Mouse (Mus musculus): ENCODE results near the gene Ptgfrn. TPM values are rescaled to one million over a fixed set of nuclear protein-coding genes. Genes with fewer than 3 reads are reported as not detected.

Gene Ptgfrn
- polyA plus RNA-seq, 1 experiment from 2014 or later: 10.0 TPM

- H3K4me3 ChIP-seq (ENCODE audit: control insufficient read depth in 1 of 2, insufficient read depth in 1 of 2, low read depth in 1 of 2, low read length in 2 of 2): no peak overlapping the region
- peaks cover 34% of the 10 kb centered on the region for H3K36me3 ChIP-seq (ENCODE audit: control insufficient read depth, insufficient read depth, low read length)
- H3K4me2 ChIP-seq (ENCODE audit: low read length): no peak overlapping the region
- H3K9me3 ChIP-seq (ENCODE audit: control insufficient read depth, low read length): no peaks in the 10 kb centered on the region
- peaks cover 25 to 47% of the 10 kb centered on the region in 2 experiments for H3K4me1 ChIP-seq (ENCODE audit: control insufficient read depth in 2 of 2, insufficient read depth in 2 of 2, low read length in 2 of 2)
- no peak overlapping the region for H3K9ac ChIP-seq (ENCODE audit: low read length)
- 63% methylated on average over 1 of the region's 1 CpGs for WGBS
- 0 out of 4 replicates have a peak overlapping the region, but pooled peaks of 1 of the 2 experiments have one; percentile 31 for H3K27ac ChIP-seq (replicated peaks in 1 of 2; ENCODE audit: control insufficient read depth in 1 of 2, insufficient read depth in 1 of 2, low read depth in 2 of 2, low read length in 2 of 2)
- no peaks in the 10 kb centered on the region for H3K27me3 ChIP-seq (ENCODE audit: control insufficient read depth, insufficient read depth, low read length)
- ATAC-seq (ENCODE audit: insufficient number of reproducible peaks, insufficient read depth, low FRiP score, low read depth): no peak
These were observed 31.7 kb downstream of the Ptgfrn start for GRCm38 (mm10) chr3:101078344-101078743.

- Histone ChIP-seq H3K27me3 (ENCODE audit: control insufficient read depth, insufficient read depth, low read length) (no peaks in the 10 kb centered on the region), H3K4me2 (ENCODE audit: low read length) (no peak overlapping the region), H3K36me3 (ENCODE audit: control insufficient read depth, insufficient read depth, low read length) (peaks cover 39% of the 10 kb centered on the region), H3K9ac (ENCODE audit: low read length) (no peak overlapping the region), H3K27ac (replicated peaks in 1 of 2; ENCODE audit: control insufficient read depth in 1 of 2, insufficient read depth in 1 of 2, low read depth in 2 of 2, low read length in 2 of 2) (peak overlapping the region in 1 of 2 experiments; percentile 31; a peak in 1 of 4 replicates), H3K4me1 (ENCODE audit: control insufficient read depth in 2 of 2, insufficient read depth in 2 of 2, low read length in 2 of 2) (peaks cover 30 to 53% of the 10 kb centered on the region in 2 experiments), H3K9me3 (ENCODE audit: control insufficient read depth, low read length) (no peaks in the 10 kb centered on the region), H3K4me3 (ENCODE audit: control insufficient read depth in 1 of 2, insufficient read depth in 1 of 2, low read depth in 1 of 2, low read length in 2 of 2) (no peak overlapping the region)
- no peak for ATAC-seq (ENCODE audit: insufficient number of reproducible peaks, insufficient read depth, low FRiP score, low read depth)
- WGBS: 76% methylated on average over 6 of the region's 6 CpGs
These were observed 32.4 kb downstream of the Ptgfrn start for GRCm38 (mm10) chr3:101077710-101078100.

GRCm38 (mm10) chr3:101076966-101077709 lies 32.9 kb downstream of the Ptgfrn start:
- no peaks in the 10 kb centered on the region for H3K9me3 ChIP-seq (ENCODE audit: control insufficient read depth, low read length)
- peaks cover 35 to 57% of the 10 kb centered on the region in 2 experiments for H3K4me1 ChIP-seq (ENCODE audit: control insufficient read depth in 2 of 2, insufficient read depth in 2 of 2, low read length in 2 of 2)
- no peak overlapping the region for H3K9ac ChIP-seq (ENCODE audit: low read length)
- H3K36me3 ChIP-seq (ENCODE audit: control insufficient read depth, insufficient read depth, low read length): peaks cover 43% of the 10 kb centered on the region
- H3K4me2 ChIP-seq (ENCODE audit: low read length): no peak overlapping the region
- 95% methylated on average over 25 of the region's 25 CpGs for WGBS
- ATAC-seq (ENCODE audit: insufficient number of reproducible peaks, insufficient read depth, low FRiP score, low read depth): no peak
- H3K4me3 ChIP-seq (ENCODE audit: control insufficient read depth in 1 of 2, insufficient read depth in 1 of 2, low read depth in 1 of 2, low read length in 2 of 2): no peak overlapping the region
- no peak overlapping the region for H3K27ac ChIP-seq (replicated peaks in 1 of 2; ENCODE audit: control insufficient read depth in 1 of 2, insufficient read depth in 1 of 2, low read depth in 2 of 2, low read length in 2 of 2)
- H3K27me3 ChIP-seq (ENCODE audit: control insufficient read depth, insufficient read depth, low read length): no peaks in the 10 kb centered on the region

GRCm38 (mm10) chr3:101075866-101076265 lies 34.2 kb downstream of the Ptgfrn start:
- peaks cover 40 to 59% of the 10 kb centered on the region in 2 experiments for H3K4me1 ChIP-seq (ENCODE audit: control insufficient read depth in 2 of 2, insufficient read depth in 2 of 2, low read length in 2 of 2)

GRCm38 (mm10) chr3:101073384-101073783 lies 36.7 kb downstream of the Ptgfrn start:
- Histone ChIP-seq H3K9ac (ENCODE audit: low read length) (no peak overlapping the region), H3K4me1 (ENCODE audit: control insufficient read depth in 2 of 2, insufficient read depth in 2 of 2, low read length in 2 of 2) (peaks cover 52 to 79% of the 10 kb centered on the region in 2 experiments), H3K4me3 (ENCODE audit: control insufficient read depth in 1 of 2, insufficient read depth in 1 of 2, low read depth in 1 of 2, low read length in 2 of 2) (no peak overlapping the region), H3K27me3 (ENCODE audit: control insufficient read depth, insufficient read depth, low read length) (no peaks in the 10 kb centered on the region), H3K9me3 (ENCODE audit: control insufficient read depth, low read length) (no peaks in the 10 kb centered on the region), H3K27ac (replicated peaks in 1 of 2; ENCODE audit: control insufficient read depth in 1 of 2, insufficient read depth in 1 of 2, low read depth in 2 of 2, low read length in 2 of 2) (no peak overlapping the region), H3K4me2 (ENCODE audit: low read length) (no peak overlapping the region), H3K36me3 (ENCODE audit: control insufficient read depth, insufficient read depth, low read length) (peaks cover 30% of the 10 kb centered on the region)
- no peak for ATAC-seq (ENCODE audit: insufficient number of reproducible peaks, insufficient read depth, low FRiP score, low read depth)
- 84% methylated on average over 9 of the region's 9 CpGs for whole genome bisulfite sequencing

More at GRCm38 (mm10) chr3:101075866-101076265, 34.2 kb downstream of the Ptgfrn start:
- 64% methylated on average over 3 of the region's 3 CpGs for WGBS
- peaks cover 43% of the 10 kb centered on the region for H3K36me3 ChIP-seq (ENCODE audit: control insufficient read depth, insufficient read depth, low read length)
- H3K27me3 ChIP-seq (ENCODE audit: control insufficient read depth, insufficient read depth, low read length): no peaks in the 10 kb centered on the region
- H3K27ac ChIP-seq (replicated peaks in 1 of 2; ENCODE audit: control insufficient read depth in 1 of 2, insufficient read depth in 1 of 2, low read depth in 2 of 2, low read length in 2 of 2): no peak overlapping the region
- H3K9ac ChIP-seq (ENCODE audit: low read length): no peak overlapping the region
- no peak overlapping the region for H3K4me3 ChIP-seq (ENCODE audit: control insufficient read depth in 1 of 2, insufficient read depth in 1 of 2, low read depth in 1 of 2, low read length in 2 of 2)
- ATAC-seq (ENCODE audit: insufficient number of reproducible peaks, insufficient read depth, low FRiP score, low read depth): no peak
- no peaks in the 10 kb centered on the region for H3K9me3 ChIP-seq (ENCODE audit: control insufficient read depth, low read length)
- H3K4me2 ChIP-seq (ENCODE audit: low read length): no peak overlapping the region

- Histone ChIP-seq H3K36me3 (ENCODE audit: control insufficient read depth, insufficient read depth, low read length) (peaks cover 30% of the 10 kb centered on the region), H3K27me3 (ENCODE audit: control insufficient read depth, insufficient read depth, low read length) (no peaks in the 10 kb centered on the region), H3K9me3 (ENCODE audit: control insufficient read depth, low read length) (no peaks in the 10 kb centered on the region), H3K4me3 (ENCODE audit: control insufficient read depth in 1 of 2, insufficient read depth in 1 of 2, low read depth in 1 of 2, low read length in 2 of 2) (no peak overlapping the region), H3K4me1 (ENCODE audit: control insufficient read depth in 2 of 2, insufficient read depth in 2 of 2, low read length in 2 of 2) (peaks cover 56 to 79% of the 10 kb centered on the region in 2 experiments), H3K4me2 (ENCODE audit: low read length) (no peak overlapping the region), H3K27ac (replicated peaks in 1 of 2; ENCODE audit: control insufficient read depth in 1 of 2, insufficient read depth in 1 of 2, low read depth in 2 of 2, low read length in 2 of 2) (no peak overlapping the region), H3K9ac (ENCODE audit: low read length) (no peak overlapping the region)
- ATAC-seq (ENCODE audit: insufficient number of reproducible peaks, insufficient read depth, low FRiP score, low read depth): no peak
- 86% methylated on average over 15 of the region's 15 CpGs for WGBS
These were observed 37.4 kb downstream of the Ptgfrn start for GRCm38 (mm10) chr3:101072506-101073215.

- Histone ChIP-seq H3K9ac (ENCODE audit: low read length) (no peak overlapping the region), H3K9me3 (ENCODE audit: control insufficient read depth, low read length) (no peaks in the 10 kb centered on the region), H3K4me2 (ENCODE audit: low read length) (peak overlapping the region; percentile 19; the same call in 1 of the 2 replicates), H3K27ac (replicated peaks in 1 of 2; ENCODE audit: control insufficient read depth in 1 of 2, insufficient read depth in 1 of 2, low read depth in 2 of 2, low read length in 2 of 2) (peak overlapping the region in 1 of 2 experiments; percentile 53; a peak in 1 of 4 replicates), H3K4me3 (ENCODE audit: control insufficient read depth in 1 of 2, insufficient read depth in 1 of 2, low read depth in 1 of 2, low read length in 2 of 2) (no peak overlapping the region), H3K36me3 (ENCODE audit: control insufficient read depth, insufficient read depth, low read length) (peaks cover 22% of the 10 kb centered on the region), H3K4me1 (ENCODE audit: control insufficient read depth in 2 of 2, insufficient read depth in 2 of 2, low read length in 2 of 2) (peaks cover 49 to 80% of the 10 kb centered on the region in 2 experiments), H3K27me3 (ENCODE audit: control insufficient read depth, insufficient read depth, low read length) (no peaks in the 10 kb centered on the region)
- ATAC-seq (ENCODE audit: insufficient number of reproducible peaks, insufficient read depth, low FRiP score, low read depth): no peak
These were observed 38.5 kb downstream of the Ptgfrn start for GRCm38 (mm10) chr3:101071576-101071975.

Data from heart, embryonic 14.5 days (tissue).